Mouse (Mus musculus) liver (tissue): ENCODE results near the gene Chkb.

Source experiments
- DNase-seq: peaks from one replicate; pipeline ENCODE4 v3.0.0-alpha.2; 2020; ENCODE audit warnings: mixed read lengths

Gene Chkb

DNA sequence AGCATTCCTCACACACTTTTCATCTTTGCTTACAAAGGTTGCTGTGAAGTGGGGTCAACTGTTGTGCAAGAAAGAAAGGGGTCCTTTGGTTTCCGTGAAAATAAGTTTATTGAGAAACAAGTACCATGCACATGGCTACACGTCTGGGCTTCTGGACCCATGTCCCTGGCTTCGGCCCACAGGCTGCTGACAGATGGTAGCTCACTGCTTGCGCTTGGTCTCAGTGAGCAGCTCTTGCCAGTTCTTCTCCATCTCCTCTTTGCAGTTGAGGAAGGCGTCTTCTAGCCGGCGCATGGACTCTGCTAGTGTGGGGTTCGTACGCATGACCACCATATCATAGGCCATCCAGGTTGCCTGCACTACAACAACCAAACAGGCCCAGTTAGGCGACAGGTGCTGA is 39.6 kb downstream of the Chkb start:
- DNase-seq, result no peak

DNA sequence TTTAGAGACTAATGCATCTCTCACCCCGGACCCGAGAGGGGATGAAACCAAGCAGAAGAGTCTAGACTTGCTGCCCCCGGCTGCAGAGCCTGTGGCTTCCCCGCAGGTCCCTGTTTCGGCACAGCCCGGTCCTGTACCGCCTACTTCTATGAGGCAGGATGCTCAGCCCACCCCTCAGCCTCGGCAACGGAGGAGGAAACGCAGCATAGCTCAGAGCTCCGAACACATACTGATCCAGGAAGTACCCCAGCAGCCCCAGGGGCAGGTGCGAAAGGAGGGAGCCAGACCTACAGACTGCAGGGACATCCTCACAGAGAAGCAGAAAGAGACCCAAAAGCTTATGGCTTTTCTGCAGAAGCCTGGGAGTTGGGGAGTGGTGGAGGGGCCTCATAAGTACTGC is 42.6 kb downstream of the Chkb start:
- no peak for DNase-seq

DNA sequence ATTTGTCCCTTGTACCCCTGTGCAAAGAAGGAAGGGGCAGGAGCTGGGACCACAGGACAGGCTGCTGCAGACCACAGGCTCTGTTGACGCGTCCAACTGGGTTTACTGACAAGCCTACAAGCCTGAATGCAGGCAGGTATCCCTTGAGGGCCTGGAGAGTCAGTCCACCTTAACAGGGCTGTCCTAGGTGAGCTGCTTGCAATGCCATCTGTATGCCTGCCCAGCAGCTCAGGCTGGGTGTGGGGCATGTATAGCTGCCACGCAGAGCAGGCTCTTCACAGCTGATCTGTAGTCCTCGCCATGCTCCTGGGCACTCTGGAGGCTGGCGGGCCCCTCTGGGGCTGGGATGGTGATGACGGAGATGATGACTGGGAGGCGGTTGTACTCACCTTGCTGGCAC is 45.1 kb downstream of the Chkb start, which contains the start of gene Klhdc7b:
Gene Klhdc7b (plus strand): TSS at position 301 of the 400 bp plus-strand sequence.
- DNase-seq, result no peak

DNA sequence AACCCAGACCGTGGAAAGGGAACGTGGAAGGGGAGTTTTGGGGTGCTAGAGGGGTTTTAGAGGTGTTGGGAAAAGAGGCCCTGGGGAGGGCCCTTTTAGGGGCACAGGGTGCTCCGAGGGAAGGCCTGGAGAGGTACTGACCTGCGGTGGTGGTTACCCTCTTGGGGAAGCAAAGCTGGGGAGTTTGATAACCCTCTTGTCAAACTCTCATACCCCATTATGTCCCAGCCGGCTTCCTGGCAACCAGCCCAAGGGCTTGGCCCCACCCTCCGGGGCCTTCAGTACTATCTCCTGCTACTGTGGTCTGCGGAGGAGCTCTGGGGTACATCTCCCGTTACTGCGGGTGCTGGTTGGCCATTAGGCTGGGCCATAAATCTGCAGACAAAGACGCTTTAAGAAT is 50.3 kb downstream of the Chkb start:
- peak; percentile 69 for DNase-seq

DNA sequence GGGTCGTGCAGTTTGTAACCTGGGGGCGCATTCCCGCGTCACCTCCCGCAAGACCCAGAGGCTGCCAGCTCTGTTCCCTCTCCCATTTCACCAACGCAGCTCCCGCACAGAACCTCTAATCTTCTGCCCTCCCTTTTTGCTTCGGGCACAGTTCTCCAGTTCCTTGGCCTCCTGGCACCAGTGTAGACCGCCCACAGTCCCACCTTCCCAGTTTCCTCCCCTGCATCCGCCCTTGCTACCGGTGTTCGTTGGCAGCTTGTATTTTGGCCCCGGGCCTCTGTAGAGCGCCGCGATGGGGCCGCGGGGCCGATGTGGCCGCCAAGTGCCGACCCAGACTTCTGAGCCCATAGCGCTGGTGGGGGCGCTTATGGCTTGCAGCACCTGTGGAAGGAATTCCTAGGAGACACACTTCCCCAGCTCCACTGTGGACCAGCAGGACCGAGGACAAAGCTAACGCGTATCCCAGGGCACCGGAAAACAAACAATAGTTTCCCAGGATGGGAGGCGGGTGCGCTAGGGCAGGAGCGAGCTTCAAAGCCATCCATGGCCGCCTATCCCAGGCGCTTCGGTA is 50.8 kb downstream of the Chkb start, which contains the start of gene Odf3b:
Gene Odf3b (minus strand): TSS at position 452 of the 571 bp plus-strand sequence.
- no peak for DNase-seq

DNA sequence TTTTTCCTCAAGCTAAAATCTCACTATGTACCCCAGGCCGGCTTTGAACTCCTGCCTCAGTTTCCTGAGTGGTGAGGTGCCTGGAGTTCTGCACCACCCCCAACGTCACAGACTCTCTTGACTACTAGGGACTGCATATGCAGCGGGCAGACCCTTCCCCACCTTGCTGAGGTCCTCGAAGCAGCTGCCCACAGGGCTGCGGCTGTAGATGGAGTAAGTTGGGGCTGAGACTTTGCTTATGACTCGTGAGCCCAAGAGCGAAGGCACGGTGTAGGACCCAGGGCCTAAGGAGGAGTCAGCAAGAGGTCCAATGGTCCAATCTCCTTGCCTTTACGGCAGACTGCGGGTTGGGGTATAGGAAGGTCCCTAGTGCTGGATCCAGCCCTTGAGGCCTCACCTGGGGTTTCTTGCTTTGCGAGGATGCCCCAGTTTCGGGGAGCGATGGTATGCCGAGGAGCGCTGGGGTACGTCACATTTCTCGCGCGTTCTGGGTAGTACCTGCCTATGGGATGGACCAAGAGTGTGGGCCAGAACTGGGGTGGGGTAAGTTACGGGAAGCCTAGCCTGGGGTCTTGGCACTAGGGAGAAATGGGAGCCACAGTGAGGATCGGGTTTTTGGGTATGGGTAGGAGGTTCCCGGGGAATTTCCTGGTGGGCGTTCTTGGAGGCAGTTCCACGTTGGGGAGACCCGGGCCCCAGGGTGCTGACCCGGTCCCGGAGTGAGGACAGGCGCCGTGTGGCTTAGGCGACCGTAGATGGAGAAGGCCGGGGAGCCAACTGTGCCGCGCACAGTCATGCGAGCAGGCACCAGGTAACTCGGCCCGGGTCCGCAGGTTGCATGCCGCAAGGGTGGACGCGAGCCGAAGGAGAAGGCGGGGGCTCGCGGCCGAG is 51.5 kb downstream of the Chkb start:
- no peak for DNase-seq

DNA sequence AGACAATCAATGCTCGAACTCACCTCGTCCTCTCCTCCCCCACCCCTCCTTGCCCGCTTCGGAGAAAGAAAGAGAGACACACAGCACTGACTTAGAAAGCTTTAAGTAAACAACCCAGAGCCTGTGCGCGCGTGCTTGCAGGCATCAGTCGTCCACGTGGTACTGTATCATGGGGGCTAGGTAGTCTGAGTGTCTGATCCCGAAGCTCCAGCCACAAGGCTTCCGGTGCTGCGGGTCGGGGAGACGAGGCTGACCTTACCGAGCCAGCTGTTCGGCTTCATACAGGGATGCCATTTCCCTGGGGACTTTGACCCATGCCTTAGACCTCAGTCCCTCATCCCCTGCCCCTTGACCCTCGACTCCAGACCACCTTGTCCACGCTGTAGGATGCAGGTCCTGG is 52.3 kb downstream of the Chkb start:
- no peak for DNase-seq

DNA sequence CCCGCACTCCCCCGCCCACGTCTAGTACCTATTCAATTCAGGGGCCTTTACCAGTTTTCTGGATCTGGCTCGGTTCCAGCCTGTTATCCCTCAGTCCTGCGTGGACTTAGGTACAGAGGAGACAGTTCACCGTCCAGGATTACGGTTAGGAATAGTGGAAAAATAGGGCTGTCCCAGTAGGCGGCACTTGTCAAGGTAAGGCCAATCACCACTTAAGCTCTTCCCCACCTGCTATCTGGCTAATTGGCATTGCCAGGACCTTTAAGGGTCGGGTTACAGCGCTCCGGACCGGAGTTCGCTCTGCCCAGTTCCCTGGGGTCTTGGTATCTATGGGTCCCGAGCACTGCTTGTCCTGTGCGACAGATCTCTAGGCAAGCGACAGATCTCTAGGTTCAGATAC is 52.8 kb downstream of the Chkb start, which contains the start of gene Tymp:
Gene Tymp (minus strand): TSS at position 83 of the 400 bp plus-strand sequence.
- DNase-seq, result no peak
